In genomic region chr9:65243249-65243648, GRCm38 (mm10) we compare ENCODE assay signal across 16 mouse cellular contexts. TPM values are rescaled to one million over a fixed set of nuclear protein-coding genes. Genes with fewer than 3 reads are reported as not detected.
A peak's percentile ranks its signal among the peaks of the same experiment; 100 is the strongest.
DNase-seq lines count a peak whose midpoint lies in the region; ATAC-seq and TF ChIP-seq lines count a peak whose summit lies in the region.
"Had no signal": no experiment of that assay in that cellular context is flagged by ENCODE, and none has a peak within 500 bp of the region (broad histone marks: within the 10 kb centered on the region; RNA-seq: fewer than 3 reads in every experiment).

No protein-coding gene starts in this region.

- DNase-seq in heart, embryonic 10.5 days (ENCODE audit: low spot score) = no peak
- DNase-seq in kidney, postnatal 0 days (ENCODE audit: low spot score) = no peak
- no peak for DNase-seq in kidney, postnatal 25 days
- no peak for DNase-seq in stomach, postnatal 0 days (ENCODE audit: low spot score)
- no peak for DNase-seq in left cerebral cortex, postnatal 4 days
- DNase-seq in left cerebral cortex, postnatal 36 days (ENCODE audit: low spot score in 2 of 2) = no peak
- DNase-seq: B cell, adult 2 months; cerebellum, adult 11 months; gastrocnemius, postnatal 36 days; liver, embryonic 13.5 days; thymus, postnatal 14 days had no signal

- H3K9ac ChIP-seq in heart, embryonic 11.5 days (ENCODE audit: low read depth, low read length) = peak overlapping the region; percentile 13; the same call in 1 of the 2 replicates
- H3K9ac ChIP-seq in kidney, postnatal 0 days (ENCODE audit: low read depth, low read length) = peak overlapping the region; percentile 23; the same call in 1 of the 2 replicates
- H3K9ac ChIP-seq in stomach, embryonic 14.5 days (replicated peaks; ENCODE audit: low read depth, low read length) = no peak overlapping the region
- no peak overlapping the region for H3K9ac ChIP-seq in stomach, postnatal 0 days (ENCODE audit: low read length)
- H3K9ac ChIP-seq: heart, embryonic 15.5 days; liver, embryonic 13.5 days; midbrain, embryonic 12.5 days had no signal

- intact Hi-C loops in left cerebral cortex, postnatal 4 days (cut with DNase I) = no loop called here
- intact Hi-C loops in left cerebral cortex, postnatal 36 days (cut with DNase I) = no loop called here

- no peaks in the 10 kb centered on the region for H3K9me3 ChIP-seq in heart, embryonic 11.5 days (replicated peaks; ENCODE audit: control insufficient read depth, low read length)
- no peaks in the 10 kb centered on the region for H3K9me3 ChIP-seq in heart, embryonic 10.5 days
- no peaks in the 10 kb centered on the region for H3K9me3 ChIP-seq in kidney, postnatal 0 days (replicated peaks; ENCODE audit: low read length)
- H3K9me3 ChIP-seq in stomach, embryonic 14.5 days (ENCODE audit: control insufficient read depth, low read depth, low read length) = no peaks in the 10 kb centered on the region
- H3K9me3 ChIP-seq in stomach, postnatal 0 days (ENCODE audit: control insufficient read depth, low read length) = no peaks in the 10 kb centered on the region
- H3K9me3 ChIP-seq: heart, embryonic 15.5 days; liver, embryonic 13.5 days; midbrain, embryonic 12.5 days had no signal

- ATAC-seq in heart, embryonic 11.5 days (replicated peaks; ENCODE audit: insufficient number of reproducible peaks, low FRiP score, low TSS enrichment) = no peak
- no peak for ATAC-seq in kidney, postnatal 0 days (replicated peaks; ENCODE audit: low FRiP score, low read depth)
- ATAC-seq in stomach, embryonic 14.5 days (ENCODE audit: insufficient number of reproducible peaks, insufficient read depth, low FRiP score, low read depth) = no peak
- ATAC-seq in stomach, postnatal 0 days (ENCODE audit: low FRiP score, low TSS enrichment) = no peak

- WGBS in heart, embryonic 11.5 days (ENCODE audit: insufficient replicate concordance) = 57% methylated on average over 4 of the region's 4 CpGs
- 64% methylated on average over 4 of the region's 4 CpGs for WGBS in heart, embryonic 10.5 days
- WGBS in kidney, postnatal 0 days = 55% methylated on average over 4 of the region's 4 CpGs
- 33% methylated on average over 4 of the region's 4 CpGs for WGBS in stomach, embryonic 14.5 days
- WGBS in stomach, postnatal 0 days = 33% methylated on average over 4 of the region's 4 CpGs

- no peaks in the 10 kb centered on the region for H3K27me3 ChIP-seq in heart, embryonic 11.5 days (ENCODE audit: control insufficient read depth, insufficient read depth, low read length)
- H3K27me3 ChIP-seq in heart, embryonic 10.5 days (ENCODE audit: insufficient read depth, poor library complexity, severe bottlenecking) = 0 out of 2 replicates have a peak, but pooled peaks cover 9% of the 10 kb centered on the region
- no peaks in the 10 kb centered on the region for H3K27me3 ChIP-seq in kidney, postnatal 0 days (ENCODE audit: insufficient read depth, low read length)
- H3K27me3 ChIP-seq in stomach, embryonic 14.5 days (ENCODE audit: control insufficient read depth, insufficient read depth, low read length) = no peaks in the 10 kb centered on the region
- no peaks in the 10 kb centered on the region for H3K27me3 ChIP-seq in stomach, postnatal 0 days (ENCODE audit: control insufficient read depth, insufficient read depth, low read length)
- H3K27me3 ChIP-seq: heart, embryonic 15.5 days; midbrain, embryonic 12.5 days had no signal

- peaks cover 2% of the 10 kb centered on the region; the same call in 1 of the 2 replicates for H3K4me1 ChIP-seq in heart, embryonic 11.5 days (ENCODE audit: control insufficient read depth, insufficient read depth, low read length)
- H3K4me1 ChIP-seq in heart, embryonic 10.5 days = peaks cover 27% of the 10 kb centered on the region
- H3K4me1 ChIP-seq in kidney, postnatal 0 days (replicated peaks; ENCODE audit: insufficient read depth, low read length) = peaks cover 24% of the 10 kb centered on the region
- H3K4me1 ChIP-seq in stomach, embryonic 14.5 days (ENCODE audit: control insufficient read depth, insufficient read depth, low read length) = peaks cover 20% of the 10 kb centered on the region
- H3K4me1 ChIP-seq in stomach, postnatal 0 days (replicated peaks; ENCODE audit: control insufficient read depth, insufficient read depth) = no peaks in the 10 kb centered on the region
- H3K4me1 ChIP-seq: heart, embryonic 15.5 days had no signal

- TF ChIP-seq CTCF in kidney, postnatal 0 days (IDR thresholded peaks at IDR 0.05; ENCODE audit: low read depth) = no peak
- no peak for TF ChIP-seq CTCF in stomach, postnatal 0 days (IDR thresholded peaks at IDR 0.05; ENCODE audit: low read depth)

- no peaks in the 10 kb centered on the region for H3K36me3 ChIP-seq in heart, embryonic 11.5 days (ENCODE audit: control insufficient read depth, insufficient read depth, low read length)
- H3K36me3 ChIP-seq in heart, embryonic 10.5 days = 0 out of 2 replicates have a peak, but pooled peaks cover 7% of the 10 kb centered on the region
- no peaks in the 10 kb centered on the region for H3K36me3 ChIP-seq in kidney, postnatal 0 days (ENCODE audit: insufficient read depth, low read length)
- H3K36me3 ChIP-seq in stomach, embryonic 14.5 days (ENCODE audit: control insufficient read depth, insufficient read depth, low read length) = no peaks in the 10 kb centered on the region
- H3K36me3 ChIP-seq in stomach, postnatal 0 days (ENCODE audit: control insufficient read depth, insufficient read depth, low read length) = no peaks in the 10 kb centered on the region
- H3K36me3 ChIP-seq: liver, embryonic 13.5 days; midbrain, embryonic 12.5 days had no signal

- H3K4me2 ChIP-seq in heart, embryonic 11.5 days = no peak overlapping the region
- H3K4me2 ChIP-seq in kidney, postnatal 0 days (ENCODE audit: low read length) = no peak overlapping the region
- no peak overlapping the region for H3K4me2 ChIP-seq in stomach, embryonic 14.5 days (replicated peaks; ENCODE audit: low read depth, low read length)
- no peak overlapping the region; the same call in 1 of the 2 replicates for H3K4me2 ChIP-seq in stomach, postnatal 0 days (replicated peaks; ENCODE audit: low read depth)
- H3K4me2 ChIP-seq: heart, embryonic 15.5 days; liver, embryonic 13.5 days; midbrain, embryonic 12.5 days had no signal

- H3K4me3 ChIP-seq in heart, embryonic 11.5 days (ENCODE audit: low read depth, low read length) = no peak overlapping the region
- no peak overlapping the region for H3K4me3 ChIP-seq in heart, embryonic 10.5 days
- no peak overlapping the region for H3K4me3 ChIP-seq in kidney, postnatal 0 days (replicated peaks; ENCODE audit: low read depth, low read length)
- H3K4me3 ChIP-seq in stomach, embryonic 14.5 days (ENCODE audit: low read depth, low read length) = no peak overlapping the region
- H3K4me3 ChIP-seq in stomach, postnatal 0 days (ENCODE audit: low read depth, low read length) = no peak overlapping the region
- H3K4me3 ChIP-seq: heart, embryonic 15.5 days; liver, embryonic 13.5 days; midbrain, embryonic 12.5 days had no signal

- TF ChIP-seq EP300 in stomach, postnatal 0 days (optimal IDR thresholded peaks at IDR 0.05) = no peak

- no peak overlapping the region for H3K27ac ChIP-seq in heart, embryonic 11.5 days (ENCODE audit: low read depth, low read length)
- H3K27ac ChIP-seq in heart, embryonic 10.5 days = no peak overlapping the region; the same call in 1 of the 2 replicates
- H3K27ac ChIP-seq in kidney, postnatal 0 days = peak overlapping the region; percentile 43
- peak overlapping the region; percentile 48; the same call in 1 of the 2 replicates for H3K27ac ChIP-seq in stomach, embryonic 14.5 days (ENCODE audit: low read length)
- H3K27ac ChIP-seq in stomach, postnatal 0 days (replicated peaks) = no peak overlapping the region
- H3K27ac ChIP-seq: heart, embryonic 15.5 days; liver, embryonic 13.5 days; midbrain, embryonic 12.5 days had no signal

RNA-seq across cellular contexts. Expression of gene Cilp, which starts 21.7 kb away (rescaled TPM):
- polyA plus RNA-seq in heart, embryonic 11.5 days (2014; fragmentation: Nextera tagmentation; extraction: Ambion mirVana) = 0.14 TPM in 1 of 2 replicates, not detected in the other
- polyA plus RNA-seq in heart, embryonic 10.5 days (2016; fragmentation: Nextera tagmentation; extraction: Ambion mirVana) = not detected in 2 replicates
- polyA plus RNA-seq in kidney, postnatal 0 days (2015; fragmentation: Nextera tagmentation; extraction: Ambion mirVana) = 0.33 and 0.51 TPM in 2 replicates
- polyA plus RNA-seq in stomach, embryonic 14.5 days (2014; fragmentation: Nextera tagmentation; extraction: Ambion mirVana) = 0.78 and 1.0 TPM in 2 replicates
- 0.61 and 0.79 TPM in 2 replicates for polyA plus RNA-seq in stomach, postnatal 0 days (2015; fragmentation: Nextera tagmentation; extraction: Ambion mirVana)
- total RNA-seq in left cerebral cortex, postnatal 4 days (2021) = not detected
- total RNA-seq in left cerebral cortex, postnatal 36 days (2021) = not detected
- total RNA-seq: left cerebral cortex, adult 18-20 months had no signal

RNA-seq across cellular contexts. Expression of gene Parp16, which starts 48.1 kb away (rescaled TPM):
- 4.6 and 5.0 TPM in 2 replicates for polyA plus RNA-seq in heart, embryonic 11.5 days (2014; fragmentation: Nextera tagmentation; extraction: Ambion mirVana)
- polyA plus RNA-seq in heart, embryonic 10.5 days (2016; fragmentation: Nextera tagmentation; extraction: Ambion mirVana) = 4.8 and 5.8 TPM in 2 replicates
- polyA plus RNA-seq in kidney, postnatal 0 days (2015; fragmentation: Nextera tagmentation; extraction: Ambion mirVana) = 8.4 and 8.6 TPM in 2 replicates
- polyA plus RNA-seq in stomach, embryonic 14.5 days (2014; fragmentation: Nextera tagmentation; extraction: Ambion mirVana) = 6.0 and 6.4 TPM in 2 replicates
- 5.0 TPM in 2 replicates for polyA plus RNA-seq in stomach, postnatal 0 days (2015; fragmentation: Nextera tagmentation; extraction: Ambion mirVana)
- 1 to 10 TPM; 5.8 to 6.9 TPM for total RNA-seq in left cerebral cortex, postnatal 4 days (2021)
- 1 to 10 TPM; 2.5 to 4.2 TPM for total RNA-seq in left cerebral cortex, postnatal 36 days (2021)

RNA-seq across cellular contexts. Expression of gene Clpx, which starts 50.8 kb away (rescaled TPM):
- 42.9 and 50.6 TPM in 2 replicates for polyA plus RNA-seq in heart, embryonic 11.5 days (2014; fragmentation: Nextera tagmentation; extraction: Ambion mirVana)
- polyA plus RNA-seq in heart, embryonic 10.5 days (2016; fragmentation: Nextera tagmentation; extraction: Ambion mirVana) = 43.0 and 43.5 TPM in 2 replicates
- 59.5 and 62.3 TPM in 2 replicates for polyA plus RNA-seq in kidney, postnatal 0 days (2015; fragmentation: Nextera tagmentation; extraction: Ambion mirVana)
- polyA plus RNA-seq in stomach, embryonic 14.5 days (2014; fragmentation: Nextera tagmentation; extraction: Ambion mirVana) = 50.7 and 56.7 TPM in 2 replicates
- 47.9 and 49.7 TPM in 2 replicates for polyA plus RNA-seq in stomach, postnatal 0 days (2015; fragmentation: Nextera tagmentation; extraction: Ambion mirVana)
- total RNA-seq in left cerebral cortex, postnatal 4 days (2021) = 10 to 100 TPM; 26.0 to 27.4 TPM
- 10 to 100 TPM; 27.0 to 33.2 TPM for total RNA-seq in left cerebral cortex, postnatal 36 days (2021)

Comparison
In these comparisons a context has a peak if more than half of its experiments do, and no peak if none do; other contexts are left out.
1. H3K27ac ChIP-seq: peak in kidney, postnatal 0 days (single experiment) and stomach, embryonic 14.5 days (single experiment); none in heart, embryonic 11.5 days (single experiment), heart, embryonic 10.5 days (single experiment) and stomach, postnatal 0 days (single experiment).
2. H3K9ac ChIP-seq: peak in heart, embryonic 11.5 days (single experiment) and kidney, postnatal 0 days (single experiment); none in stomach, embryonic 14.5 days (single experiment) and stomach, postnatal 0 days (single experiment).